Comparison of ENCODE assay signal across 9 mouse cellular contexts in genomic region chr10:122679437-122680045, GRCm38 (mm10). TPM values are rescaled to one million over a fixed set of nuclear protein-coding genes. Genes with fewer than 3 reads are reported as not detected.
A peak's percentile ranks its signal among the peaks of the same experiment; 100 is the strongest.
DNase-seq lines count a peak whose midpoint lies in the region; ATAC-seq and TF ChIP-seq lines count a peak whose summit lies in the region.
"Had no signal": no experiment of that assay in that cellular context is flagged by ENCODE, and none has a peak within 500 bp of the region (broad histone marks: within the 10 kb centered on the region; RNA-seq: fewer than 3 reads in every experiment).

No protein-coding gene starts in this region.

- H3K9me3 ChIP-seq in forebrain, embryonic 13.5 days (replicated peaks), result no peaks in the 10 kb centered on the region
- H3K9me3 ChIP-seq in hindbrain, embryonic 15.5 days, result no peaks in the 10 kb centered on the region
- H3K9me3 ChIP-seq in stomach, embryonic 16.5 days (replicated peaks; ENCODE audit: control insufficient read depth, low read length), result no peaks in the 10 kb centered on the region

- no peaks in the 10 kb centered on the region for H3K36me3 ChIP-seq in forebrain, embryonic 13.5 days (ENCODE audit: poor library complexity, severe bottlenecking)
- H3K36me3 ChIP-seq in hindbrain, embryonic 15.5 days, result no peaks in the 10 kb centered on the region; the same call in 1 of the 2 replicates
- no peaks in the 10 kb centered on the region for H3K36me3 ChIP-seq in stomach, embryonic 16.5 days (ENCODE audit: control insufficient read depth, insufficient read depth, low read length)

- peaks cover 17% of the 10 kb centered on the region; the same call in 1 of the 2 replicates for H3K4me1 ChIP-seq in forebrain, embryonic 13.5 days
- H3K4me1 ChIP-seq in hindbrain, embryonic 15.5 days (replicated peaks), result peaks cover 22% of the 10 kb centered on the region
- H3K4me1 ChIP-seq in stomach, embryonic 16.5 days (ENCODE audit: control insufficient read depth, insufficient read depth, low read length), result peaks cover 7% of the 10 kb centered on the region

- TF ChIP-seq CTCF in brain, embryonic 14.5 days (IDR thresholded peaks at IDR 0.05; ENCODE audit: borderline replicate concordance, extremely low read depth, insufficient read depth, insufficient read length), result no peak
- TF ChIP-seq CTCF in left cerebral cortex, adult 2 months (IDR thresholded peaks at IDR 0.05), result no peak

- peak overlapping the region; percentile 90 for H3K4me2 ChIP-seq in forebrain, embryonic 13.5 days
- peak overlapping the region; percentile 97 for H3K4me2 ChIP-seq in hindbrain, embryonic 15.5 days
- H3K4me2 ChIP-seq in stomach, embryonic 16.5 days (ENCODE audit: low read depth, low read length), result peak overlapping the region; percentile 99

- peaks cover 10% of the 10 kb centered on the region; the same call in 1 of the 2 replicates for H3K27me3 ChIP-seq in forebrain, embryonic 13.5 days
- no peaks in the 10 kb centered on the region for H3K27me3 ChIP-seq in hindbrain, embryonic 15.5 days
- peaks cover 3% of the 10 kb centered on the region; the same call in 1 of the 2 replicates for H3K27me3 ChIP-seq in stomach, embryonic 16.5 days (ENCODE audit: control insufficient read depth, insufficient read depth, low read length)
- H3K27me3 ChIP-seq: Patski had no signal

- intact Hi-C loops in left cerebral cortex, adult 2 months (cut with DNase I), result loop anchor here (2.0 to 10.0 kb wide), 5 partner anchors 37 to 127 kb away; no protein-coding TSS in a partner anchor

- under 1% methylated on average over 33 of the region's 33 CpGs for WGBS in forebrain, embryonic 13.5 days
- under 1% methylated on average over 33 of the region's 33 CpGs for WGBS in hindbrain, embryonic 15.5 days
- whole genome bisulfite sequencing in stomach, embryonic 16.5 days, result under 1% methylated on average over 33 of the region's 33 CpGs

- no peak for TF ChIP-seq POLR2A in brain, embryonic 14.5 days (IDR thresholded peaks at IDR 0.05; ENCODE audit: borderline replicate concordance, extremely low read depth, insufficient read depth, insufficient read length, poor library complexity, severe bottlenecking)

- peak; percentile 75; the same call in 1 of the 2 replicates for ATAC-seq in forebrain, embryonic 13.5 days
- ATAC-seq in hindbrain, embryonic 15.5 days (ENCODE audit: low FRiP score, low read depth), result peak; percentile 33; the same call in 1 of the 2 replicates
- peak; percentile 48 for ATAC-seq in megakaryocyte, adult 5-6 weeks (ENCODE audit: poor library complexity, severe bottlenecking)
- ATAC-seq in stomach, embryonic 16.5 days (ENCODE audit: insufficient read depth, low FRiP score), result no peak; the same call in 1 of the 2 replicates

- DNase-seq in left cerebral cortex, adult 18-20 months (ENCODE audit: low spot score in 2 of 2), result peak; percentile 20 to 46
- DNase-seq in left cerebral cortex, adult 11 months (ENCODE audit: low spot score), result no peak
- peak; percentile 28 for DNase-seq in brain, embryonic 14.5 days (ENCODE audit: low read depth)
- DNase-seq in left cerebral cortex, adult 2 months (ENCODE audit: extremely low spot score in 1 of 2, low spot score in 2 of 2), result peak; percentile 31 to 40

- peak overlapping the region; percentile 75 for H3K4me3 ChIP-seq in forebrain, embryonic 13.5 days
- peak overlapping the region; percentile 92 for H3K4me3 ChIP-seq in hindbrain, embryonic 15.5 days
- peak overlapping the region; percentile 58 for H3K4me3 ChIP-seq in left cerebral cortex, adult 2 months
- peak overlapping the region; percentile 85 for H3K4me3 ChIP-seq in stomach, embryonic 16.5 days (replicated peaks; ENCODE audit: low read length)

- H3K9ac ChIP-seq in forebrain, embryonic 13.5 days, result peak overlapping the region; percentile 86
- peak overlapping the region; percentile 96 for H3K9ac ChIP-seq in hindbrain, embryonic 15.5 days
- peak overlapping the region; percentile 87 for H3K9ac ChIP-seq in stomach, embryonic 16.5 days (ENCODE audit: low read length)

- peak overlapping the region; percentile 59 for H3K27ac ChIP-seq in forebrain, embryonic 13.5 days
- peak overlapping the region; percentile 91 for H3K27ac ChIP-seq in hindbrain, embryonic 15.5 days (replicated peaks)
- peak overlapping the region; percentile 97 for H3K27ac ChIP-seq in left cerebral cortex, adult 2 months
- peak overlapping the region; percentile 89 for H3K27ac ChIP-seq in stomach, embryonic 16.5 days (ENCODE audit: low read length)

RNA-seq across cellular contexts. Expression of gene Ppm1h, which starts 1.0 kb away (rescaled TPM):
- total RNA-seq in left cerebral cortex, adult 18-20 months (2021), result 10 to 100 TPM; 87.4 to 88.5 TPM
- polyA plus RNA-seq in brain, embryonic 14.5 days (2012; rRNA removed), result 5.9 and 13.4 TPM in 2 replicates
- polyA plus RNA-seq in forebrain, embryonic 13.5 days (2015; fragmentation: Nextera tagmentation; extraction: Ambion mirVana), result 6.5 and 7.0 TPM in 2 replicates
- polyA plus RNA-seq in hindbrain, embryonic 15.5 days (2015; fragmentation: Nextera tagmentation; extraction: Ambion mirVana), result 29.4 and 31.2 TPM in 2 replicates
- 100 to 1,000 TPM in 1 of 2 experiments, 10 to 100 TPM in 1; 97.9 to 105 TPM for total RNA-seq in left cerebral cortex, adult 2 months (2021)
- total RNA-seq in megakaryocyte, adult 5-6 weeks (2015), result 31.8 and 46.5 TPM in 2 replicates
- 27.9 and 36.6 TPM in 2 replicates for total RNA-seq in megakaryocyte, adult 5-6 weeks (2017)
- polyA plus RNA-seq in stomach, embryonic 16.5 days (2015; fragmentation: Nextera tagmentation; extraction: Ambion mirVana), result 9.8 and 10.3 TPM in 2 replicates
